Mouse (Mus musculus) cerebellum, postnatal 25 days (tissue): ENCODE measurements around the gene Hibadh.

ENCODE experiments used
- DNase-seq, 2 experiments: peaks; one replicate each; pipeline ENCODE4 v3.0.0; 2021; ENCODE audit warnings: mixed read lengths in 2 of 2

Hibadh gene

DNA sequence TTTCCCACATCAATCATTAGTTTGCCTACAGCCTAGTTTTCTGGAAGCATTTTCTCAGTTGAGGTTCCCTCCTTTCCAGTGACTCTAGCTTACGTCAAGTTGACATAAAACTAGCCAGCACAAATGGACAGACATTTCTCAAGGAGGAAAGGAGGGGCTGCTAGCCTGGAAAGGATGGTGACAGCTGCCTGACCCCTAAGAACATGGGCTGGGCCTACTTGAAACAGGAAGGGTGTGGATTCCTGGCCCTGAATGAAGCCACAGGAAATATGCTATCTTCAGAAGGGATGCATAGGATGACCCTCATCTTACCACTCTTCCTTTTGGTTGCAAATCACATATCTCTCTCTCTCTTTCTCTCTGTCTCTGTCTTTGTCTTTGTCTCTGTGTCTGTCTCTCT, 138.7 kb downstream of the Hibadh start:
- no peak for DNase-seq
